Mouse (Mus musculus) C2C12 (cell line): ENCODE results near the gene Cfap44. TPM values are rescaled to one million over a fixed set of nuclear protein-coding genes. Genes with fewer than 3 reads are reported as not detected.

Experiments
- H3K27me3 ChIP-seq: one replicate; pipeline ENCODE4 v1.6.1; 2011; ENCODE audit not compliant: control insufficient read depth, insufficient read depth, insufficient read length
- H3K36me3 ChIP-seq: one replicate; pipeline ENCODE4 v1.6.1; 2011; ENCODE audit not compliant: control insufficient read depth, insufficient read depth
- H3K4me3 ChIP-seq: one replicate; pipeline ENCODE4 v1.5.1; 2011; ENCODE audit warnings: mild to moderate bottlenecking, control low read depth; ENCODE audit not compliant: poor library complexity, insufficient read depth, severe bottlenecking
- H3K79me2 ChIP-seq: one replicate; pipeline ENCODE4 v1.6.1; 2011; ENCODE audit not compliant: control insufficient read depth, insufficient read depth
- H3K79me3 ChIP-seq: one replicate; pipeline ENCODE4 v1.6.1; 2011; ENCODE audit warnings: low read depth, control low read depth
- H3ac ChIP-seq: one replicate; pipeline ENCODE3; 2011; ENCODE audit warnings: low read depth; ENCODE audit not compliant: control insufficient read depth, insufficient read length
- CEBPB ChIP-seq: IDR thresholded peaks from one replicate; pipeline ENCODE4 v1.6.1; 2011; ENCODE audit warnings: low read depth, mild to moderate bottlenecking, control low read depth, moderate library complexity
- CTCF ChIP-seq: IDR thresholded peaks from one replicate; pipeline ENCODE4 v1.5.1; 2011; ENCODE audit not compliant: control insufficient read depth, insufficient read depth, insufficient read length
- FOSL1 ChIP-seq: IDR thresholded peaks from one replicate; pipeline ENCODE4 v1.8.0; 2011; ENCODE audit warnings: mild to moderate bottlenecking, low read length; ENCODE audit not compliant: poor library complexity, insufficient read depth, severe bottlenecking
- MAX ChIP-seq: IDR thresholded peaks from one replicate; pipeline ENCODE4 v1.6.1; 2011; ENCODE audit warnings: mild to moderate bottlenecking, control low read depth
- MYOD1 ChIP-seq: IDR thresholded peaks from one replicate; pipeline ENCODE4 v1.6.1; 2011; ENCODE audit warnings: low read depth; ENCODE audit not compliant: control insufficient read depth, insufficient read length
- MYOG ChIP-seq: IDR thresholded peaks from one replicate; pipeline ENCODE4 v1.6.1; 2011; ENCODE audit not compliant: control insufficient read depth, insufficient read length; ENCODE audit errors: extremely low read depth
- USF1 ChIP-seq: IDR thresholded peaks from one replicate; pipeline ENCODE4 v1.6.1; 2011; ENCODE audit warnings: low read depth, mild to moderate bottlenecking, control low read depth, moderate library complexity
- polyA plus RNA-seq: library from polyadenylated mRNA; unstranded; fragments of >200 nt; fragmentation: generic; extraction: Trizol; gene quantifications from one replicate; pipeline ENCODE4 v1.2.1, GENCODE M21; 2012; ENCODE audit warnings: missing spikeins

Gene Cfap44
- polyA plus RNA-seq, 1 experiment, result not detected

DNA sequence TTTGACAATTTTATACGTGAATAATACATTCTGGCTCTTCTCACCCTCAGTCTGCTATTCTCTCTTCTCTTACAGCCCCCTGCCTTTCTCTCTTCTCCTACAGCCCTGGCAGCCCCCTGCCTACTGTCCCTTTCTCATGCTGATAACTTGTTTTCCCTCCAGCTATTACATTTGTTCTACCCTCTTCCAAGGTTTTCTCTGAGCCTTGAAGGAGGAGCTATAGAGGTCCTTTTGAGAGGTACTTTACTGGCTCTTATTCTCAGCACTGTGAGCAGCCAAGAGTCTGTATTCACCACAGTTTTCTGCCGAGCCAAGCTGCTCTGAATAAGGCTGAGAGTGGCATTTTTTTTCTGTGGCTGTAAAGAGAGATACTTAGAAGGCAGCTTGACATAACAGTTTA, 11.0 kb upstream of the Cfap44 start:
- TF ChIP-seq FOSL1, result no peak
- no peak for TF ChIP-seq USF1
- TF ChIP-seq MYOG, result no peak
- TF ChIP-seq MAX, result no peak
- no peak for TF ChIP-seq CEBPB
- no peak for TF ChIP-seq CTCF
- TF ChIP-seq MYOD1, result no peak
- no peak overlapping the region for H3K4me3 ChIP-seq
- H3K79me3 ChIP-seq, result no peaks in the 10 kb centered on the region
- no peaks in the 10 kb centered on the region for H3K27me3 ChIP-seq
- no peaks in the 10 kb centered on the region for H3K79me2 ChIP-seq
- H3ac ChIP-seq, result no peak overlapping the region
- H3K36me3 ChIP-seq, result peaks cover 5% of the 10 kb centered on the region

DNA sequence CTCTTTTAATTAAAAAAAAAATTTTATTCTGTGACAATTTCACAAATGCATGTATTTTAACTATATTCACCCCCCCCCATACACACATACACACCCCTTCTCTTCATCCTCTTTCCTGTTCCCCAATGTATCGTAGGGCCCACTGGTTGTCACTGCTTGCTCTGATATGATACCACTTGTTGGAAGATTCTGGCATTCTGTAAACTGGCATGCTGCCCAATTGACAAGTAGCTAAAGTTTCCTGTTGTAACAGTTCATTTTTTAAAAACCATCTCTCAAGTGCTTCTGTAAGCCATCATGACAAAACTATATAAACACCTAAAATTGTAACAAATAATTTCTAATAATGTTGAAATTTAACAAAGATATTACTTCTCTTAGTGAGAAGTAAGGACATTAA, 10.3 kb upstream of the Cfap44 start:
- no peaks in the 10 kb centered on the region for H3K27me3 ChIP-seq
- H3K36me3 ChIP-seq, result peaks cover 5% of the 10 kb centered on the region
- no peaks in the 10 kb centered on the region for H3K79me3 ChIP-seq
- no peak overlapping the region for H3ac ChIP-seq
- H3K4me3 ChIP-seq, result no peak overlapping the region
- no peaks in the 10 kb centered on the region for H3K79me2 ChIP-seq
- no peak for TF ChIP-seq MAX
- TF ChIP-seq USF1, result no peak
- no peak for TF ChIP-seq CEBPB
- no peak for TF ChIP-seq MYOG
- no peak for TF ChIP-seq MYOD1
- no peak for TF ChIP-seq CTCF
- TF ChIP-seq FOSL1, result no peak

DNA sequence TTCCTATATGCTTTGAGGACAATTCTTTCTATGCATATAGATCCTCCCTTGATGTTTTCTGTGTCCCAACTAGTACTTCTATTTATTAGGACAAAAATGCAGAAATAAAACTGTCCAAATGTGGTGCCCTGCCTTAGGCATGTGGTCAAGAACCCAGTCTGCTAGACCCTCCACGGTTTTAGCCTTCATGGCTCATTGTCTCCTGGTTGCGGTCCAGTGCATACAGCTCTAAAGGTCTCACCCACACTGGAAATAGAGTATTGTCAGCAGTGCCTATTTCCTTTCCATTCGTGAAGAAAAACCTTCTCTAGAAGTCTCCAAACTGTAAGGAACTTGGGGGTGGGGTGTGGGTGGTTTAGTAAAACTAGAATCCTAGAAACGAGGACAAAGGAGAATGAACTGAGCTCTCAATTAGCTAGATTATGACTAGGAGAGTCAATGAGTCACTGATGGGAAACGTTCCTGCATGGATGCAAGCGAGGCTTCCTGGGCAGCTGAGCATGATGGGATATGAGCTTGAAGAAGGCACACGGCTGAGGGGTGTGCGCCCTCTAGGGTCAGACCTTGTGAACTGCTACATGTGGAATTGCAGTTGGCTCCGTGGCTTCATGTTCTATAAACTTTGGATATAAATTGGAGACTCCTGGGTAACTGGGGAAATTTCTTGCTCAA, 2.6 kb upstream of the Cfap44 start:
- peak; percentile 30 for TF ChIP-seq MAX
- no peak for TF ChIP-seq USF1
- TF ChIP-seq CTCF, result peak; percentile 81
- Histone ChIP-seq H3K79me3 (no peaks in the 10 kb centered on the region), H3K4me3 (no peak overlapping the region), H3K27me3 (no peaks in the 10 kb centered on the region), H3K79me2 (no peaks in the 10 kb centered on the region), H3K36me3 (no peaks in the 10 kb centered on the region), H3ac (no peak overlapping the region)

DNA sequence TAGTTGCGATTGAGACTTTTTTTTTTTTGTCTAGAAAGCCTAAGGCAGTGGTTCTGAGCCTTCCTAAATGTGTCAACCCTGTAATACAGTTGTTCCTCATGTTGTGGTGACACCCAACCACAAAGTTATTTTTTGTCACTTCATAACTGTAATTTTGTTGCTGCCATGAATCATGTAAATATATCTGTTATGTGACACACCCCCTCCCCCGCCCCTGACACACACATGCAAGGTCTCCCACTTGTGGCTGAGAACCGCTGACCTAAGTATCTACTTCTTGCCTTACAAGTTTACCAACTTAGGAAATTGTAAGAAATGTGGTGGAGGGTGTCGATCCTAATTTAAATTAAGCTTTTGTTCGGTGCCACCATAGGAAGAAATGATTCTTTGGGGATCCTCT, 10.3 kb downstream of the Cfap44 start:
- H3K4me3 ChIP-seq, result no peak overlapping the region
- TF ChIP-seq CEBPB (no peak), CTCF (no peak), USF1 (no peak), MYOD1 (no peak), MAX (no peak), FOSL1 (no peak), MYOG (no peak)
- H3K79me2 ChIP-seq, result no peaks in the 10 kb centered on the region
- no peaks in the 10 kb centered on the region for H3K79me3 ChIP-seq
- no peak overlapping the region for H3ac ChIP-seq
- H3K27me3 ChIP-seq, result no peaks in the 10 kb centered on the region
- H3K36me3 ChIP-seq, result no peaks in the 10 kb centered on the region

DNA sequence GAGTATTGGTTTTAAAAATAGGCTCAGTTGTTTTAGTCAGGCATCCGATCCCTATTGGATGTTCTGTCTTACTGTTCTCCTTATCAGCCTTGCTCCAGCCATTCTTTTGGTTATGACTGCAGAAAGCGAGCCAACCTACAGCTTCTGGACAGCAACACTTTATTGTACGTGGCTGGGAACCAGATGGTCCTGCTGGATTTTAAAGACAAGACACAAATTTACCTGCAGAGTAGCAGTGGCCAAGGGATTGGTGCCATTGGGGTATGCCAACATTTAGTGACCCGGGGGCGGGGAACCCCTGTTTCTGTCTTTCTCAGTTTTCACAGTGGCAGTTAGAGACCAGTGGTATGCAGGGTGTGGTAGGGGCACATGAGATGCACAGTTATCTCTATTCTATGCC, 12.6 kb downstream of the Cfap44 start:
- Histone ChIP-seq H3K79me2 (no peaks in the 10 kb centered on the region), H3K4me3 (no peak overlapping the region), H3K36me3 (no peaks in the 10 kb centered on the region), H3K79me3 (no peaks in the 10 kb centered on the region), H3K27me3 (peaks cover 4% of the 10 kb centered on the region), H3ac (no peak overlapping the region)
- TF ChIP-seq MYOG, result no peak
- TF ChIP-seq CTCF, result no peak

DNA sequence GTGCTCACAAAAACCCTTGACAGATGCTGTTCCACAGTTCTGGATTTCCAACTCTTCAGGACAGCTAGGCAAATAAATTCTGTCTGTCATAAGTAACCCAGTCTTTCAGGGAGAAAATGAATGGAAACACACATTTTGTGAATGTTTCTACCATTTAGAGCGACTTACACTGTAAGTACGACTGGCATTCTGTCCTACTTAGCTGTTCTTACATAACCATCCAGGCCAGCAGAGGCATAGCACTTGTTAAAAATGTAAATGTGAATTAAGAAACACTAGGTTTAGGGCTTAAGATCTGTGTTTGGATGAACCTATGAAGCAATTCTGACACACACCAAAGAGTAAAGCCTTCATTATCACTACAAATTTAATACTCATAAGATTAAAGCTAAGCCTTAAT, 13.7 kb downstream of the Cfap44 start:
- TF ChIP-seq CEBPB, result no peak
- TF ChIP-seq MAX, result no peak
- TF ChIP-seq CTCF, result no peak
- TF ChIP-seq MYOG, result no peak
- TF ChIP-seq USF1, result no peak
- no peak for TF ChIP-seq FOSL1
- no peak for TF ChIP-seq MYOD1
- H3K79me2 ChIP-seq, result no peaks in the 10 kb centered on the region
- no peak overlapping the region for H3ac ChIP-seq
- H3K36me3 ChIP-seq, result no peaks in the 10 kb centered on the region
- no peaks in the 10 kb centered on the region for H3K79me3 ChIP-seq
- H3K4me3 ChIP-seq, result no peak overlapping the region
- H3K27me3 ChIP-seq, result peaks cover 10% of the 10 kb centered on the region
